Mouse (Mus musculus) limb, embryonic 11.5 days (tissue): ENCODE measurements around the gene Pde4d. TPM values are rescaled to one million over a fixed set of nuclear protein-coding genes. Genes with fewer than 3 reads are reported as not detected.

ENCODE experiments used
- ATAC-seq: fragments of 200-750 bp; cut with Nextera tagmentation; 2 replicates; pipeline ENCODE4 v1.8.0; 2017; ENCODE audit warnings: low read depth; ENCODE audit not compliant: insufficient number of reproducible peaks, low FRiP score, low TSS enrichment
- DNase-seq: peaks from one replicate; pipeline ENCODE4 v3.0.0-alpha.2; 2015; ENCODE audit warnings: low spot score
- H3K27ac ChIP-seq: fragments of 300-500 bp; sonication (generic); replicated peaks from 2 replicates; pipeline ENCODE4 v1.5.1; 2014; ENCODE audit warnings: low read depth, mild to moderate bottlenecking, low read length
- H3K27me3 ChIP-seq: fragments of 300-500 bp; sonication (generic); 2 replicates; pipeline ENCODE4 v1.6.1; 2014; ENCODE audit warnings: mild to moderate bottlenecking, low read length, mixed read lengths; ENCODE audit not compliant: control insufficient read depth, insufficient read depth
- H3K36me3 ChIP-seq: fragments of 300-500 bp; sonication (generic); 2 replicates; pipeline ENCODE4 v1.6.1; 2014; ENCODE audit warnings: mild to moderate bottlenecking, low read length, moderate library complexity, mixed read lengths; ENCODE audit not compliant: control insufficient read depth, insufficient read depth
- H3K4me1 ChIP-seq: fragments of 300-500 bp; sonication (generic); 2 replicates; pipeline ENCODE4 v1.6.1; 2014; ENCODE audit warnings: low read length, mixed read lengths; ENCODE audit not compliant: control insufficient read depth, insufficient read depth
- H3K4me2 ChIP-seq: fragments of 300-500 bp; sonication (generic); 2 replicates; pipeline ENCODE4 v1.6.1; 2014; ENCODE audit warnings: low read depth, mild to moderate bottlenecking, moderate library complexity; ENCODE audit not compliant: severe bottlenecking
- H3K4me3 ChIP-seq: fragments of 300-500 bp; sonication (generic); 2 replicates; pipeline ENCODE4 v1.5.1; 2014; ENCODE audit warnings: low read depth, low read length
- H3K9ac ChIP-seq: fragments of 300-500 bp; sonication (generic); 2 replicates; pipeline ENCODE4 v1.6.1; 2014; ENCODE audit warnings: mild to moderate bottlenecking, low read length
- H3K9me3 ChIP-seq: fragments of 300-500 bp; sonication (generic); 2 replicates; pipeline ENCODE4 v1.6.1; 2016; ENCODE audit warnings: low read length; ENCODE audit not compliant: control insufficient read depth
- WGBS: fragments of 180-500 bp; shearing (Covaris S2); extraction: QIAGEN DNeasy Blood & Tissue Kit; methylation state at CpG from one replicate; pipeline ENCODE4 v1.1.7; 2014; 5-methylcytosine and 5-hydroxymethylcytosine counted together
- polyA plus RNA-seq: library from polyadenylated mRNA; unstranded; fragments of >200 nt; fragmentation: Nextera tagmentation; extraction: Ambion mirVana; gene quantifications from 2 replicates; pipeline ENCODE4 v1.2.1, GENCODE M21; 2014

The Pde4d gene
- polyA plus RNA-seq, 1 experiment from 2014 or later: 13.3 TPM

DNA sequence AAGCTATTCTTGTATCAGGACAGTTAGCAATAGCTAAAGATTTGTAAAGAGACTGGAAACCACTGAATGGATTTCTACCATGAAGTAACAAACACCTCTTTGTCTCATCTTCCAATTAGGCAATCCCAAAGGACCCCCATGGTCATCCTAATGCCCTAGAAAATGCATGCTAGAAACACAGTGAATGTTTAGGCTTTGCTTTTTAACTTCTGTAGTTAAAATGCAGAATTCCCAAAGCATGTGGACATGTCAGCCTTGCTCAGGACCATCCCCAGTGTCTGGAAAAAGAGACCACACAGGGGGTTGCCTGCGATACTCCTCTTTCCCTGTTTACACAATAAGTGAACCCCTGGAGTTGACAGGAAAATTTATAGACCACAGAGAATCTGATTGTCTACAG, 926.9 kb downstream of the Pde4d start:
- no peak overlapping the region for H3K27ac ChIP-seq
- H3K27me3 ChIP-seq: no peaks in the 10 kb centered on the region
- no peaks in the 10 kb centered on the region for H3K9me3 ChIP-seq
- H3K9ac ChIP-seq: no peak overlapping the region
- ATAC-seq (no peak), DNase-seq (no peak)
- H3K4me1 ChIP-seq: no peaks in the 10 kb centered on the region
- no peak overlapping the region for H3K4me2 ChIP-seq
- H3K36me3 ChIP-seq: no peaks in the 10 kb centered on the region
- WGBS: 31% methylated on average over 1 of the region's 1 CpGs
- no peak overlapping the region for H3K4me3 ChIP-seq

DNA sequence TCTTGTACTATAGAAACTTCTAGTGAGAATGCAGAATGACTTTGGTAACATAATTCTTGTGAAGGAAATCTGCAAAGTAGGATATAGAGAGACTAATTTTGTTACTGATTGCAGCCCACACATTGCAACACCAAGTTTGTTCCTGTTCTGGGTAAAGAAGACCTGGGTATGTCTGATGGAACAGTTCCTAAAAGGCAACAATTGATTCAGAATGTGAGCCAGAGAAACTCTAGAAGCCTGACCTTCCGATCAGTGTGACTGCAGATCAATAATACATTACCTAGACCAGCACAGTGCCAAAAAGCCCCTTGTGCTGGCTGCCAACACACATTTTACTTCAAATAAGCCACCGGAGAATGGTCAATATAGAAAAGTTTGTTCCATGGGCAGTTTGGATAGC, 930.4 kb downstream of the Pde4d start:
- no peak overlapping the region for H3K4me2 ChIP-seq
- no peak for ATAC-seq

GRCm38 (mm10) chr13:109388626-109389220, 939.0 kb downstream of the Pde4d start:
- Histone ChIP-seq H3K4me1 (0 out of 2 replicates have a peak, but pooled peaks cover 2% of the 10 kb centered on the region), H3K27ac (no peak overlapping the region), H3K4me3 (no peak overlapping the region), H3K9me3 (no peaks in the 10 kb centered on the region), H3K4me2 (no peak overlapping the region), H3K27me3 (no peaks in the 10 kb centered on the region), H3K36me3 (no peaks in the 10 kb centered on the region), H3K9ac (no peak overlapping the region)
- ATAC-seq (no peak), DNase-seq (no peak)
- 41% methylated on average over 8 of the region's 8 CpGs for WGBS

More for the DNA sequence above, 930.4 kb downstream of the Pde4d start:
- WGBS: 93% methylated on average over 2 of the region's 2 CpGs
- no peak overlapping the region for H3K27ac ChIP-seq
- H3K9ac ChIP-seq: no peak overlapping the region
- DNase-seq: no peak
- H3K27me3 ChIP-seq: no peaks in the 10 kb centered on the region
- H3K4me3 ChIP-seq: no peak overlapping the region
- no peaks in the 10 kb centered on the region for H3K36me3 ChIP-seq
- no peaks in the 10 kb centered on the region for H3K9me3 ChIP-seq
- no peaks in the 10 kb centered on the region for H3K4me1 ChIP-seq

DNA sequence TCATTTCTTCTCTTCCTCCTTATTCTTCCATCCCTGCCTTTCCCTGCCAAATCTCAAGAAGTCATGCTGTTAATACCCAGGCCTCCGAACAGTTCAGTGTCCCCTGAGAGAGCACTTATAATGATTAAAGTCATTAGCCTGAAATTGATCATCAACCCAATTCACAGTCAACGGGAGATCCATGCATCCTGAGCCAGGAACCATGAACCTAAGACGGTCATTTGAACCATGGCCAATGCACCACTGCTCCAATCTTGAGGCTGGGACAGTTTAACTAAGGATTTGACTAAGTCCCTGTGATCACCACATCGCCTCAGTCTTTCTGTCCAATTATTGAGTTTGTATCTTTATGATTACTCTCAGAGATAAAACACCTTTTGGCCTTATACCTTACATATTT, 952.6 kb downstream of the Pde4d start:
- WGBS: 82% methylated on average over 4 of the region's 4 CpGs
- no peak overlapping the region for H3K4me2 ChIP-seq
- no peak overlapping the region for H3K4me3 ChIP-seq
- H3K4me1 ChIP-seq: no peaks in the 10 kb centered on the region
- DNase-seq (no peak), ATAC-seq (no peak)
- no peaks in the 10 kb centered on the region for H3K36me3 ChIP-seq
- no peaks in the 10 kb centered on the region for H3K9me3 ChIP-seq
- no peak overlapping the region for H3K27ac ChIP-seq
- no peaks in the 10 kb centered on the region for H3K27me3 ChIP-seq
- H3K9ac ChIP-seq: no peak overlapping the region

- H3K27me3 ChIP-seq: no peaks in the 10 kb centered on the region
- H3K4me2 ChIP-seq: no peak overlapping the region
- DNase-seq: no peak
- H3K27ac ChIP-seq: no peak overlapping the region
- H3K4me1 ChIP-seq: no peaks in the 10 kb centered on the region
- H3K9ac ChIP-seq: no peak overlapping the region
- 62% methylated on average over 2 of the region's 2 CpGs for WGBS
- H3K4me3 ChIP-seq: no peak overlapping the region
- ATAC-seq: no peak
- H3K9me3 ChIP-seq: no peaks in the 10 kb centered on the region
- no peaks in the 10 kb centered on the region for H3K36me3 ChIP-seq
Measured at GRCm38 (mm10) chr13:109402936-109403335, 953.2 kb downstream of the Pde4d start.

GRCm38 (mm10) chr13:109406341-109406740, 956.6 kb downstream of the Pde4d start:
- no peak overlapping the region for H3K4me2 ChIP-seq
- no peak for ATAC-seq
- WGBS: 91% methylated on average over 8 of the region's 8 CpGs
- DNase-seq: no peak
- H3K36me3 ChIP-seq: no peaks in the 10 kb centered on the region
- H3K4me1 ChIP-seq: no peaks in the 10 kb centered on the region
- no peaks in the 10 kb centered on the region for H3K27me3 ChIP-seq
- H3K9ac ChIP-seq: no peak overlapping the region
- H3K9me3 ChIP-seq: no peaks in the 10 kb centered on the region
- H3K27ac ChIP-seq: no peak overlapping the region
- no peak overlapping the region for H3K4me3 ChIP-seq

GRCm38 (mm10) chr13:109407371-109407770, 957.6 kb downstream of the Pde4d start:
- Histone ChIP-seq H3K36me3 (no peaks in the 10 kb centered on the region), H3K4me2 (no peak overlapping the region), H3K4me3 (no peak overlapping the region), H3K9me3 (no peaks in the 10 kb centered on the region), H3K27ac (no peak overlapping the region), H3K27me3 (no peaks in the 10 kb centered on the region), H3K9ac (no peak overlapping the region), H3K4me1 (no peaks in the 10 kb centered on the region)
- no peak for ATAC-seq
- WGBS: 73% methylated on average over 3 of the region's 3 CpGs
- DNase-seq: no peak

- DNase-seq: no peak
- no peak for ATAC-seq
- no peak overlapping the region for H3K27ac ChIP-seq
- H3K4me2 ChIP-seq: no peak overlapping the region
- WGBS: 97% methylated on average over 3 of the region's 3 CpGs
- no peaks in the 10 kb centered on the region for H3K27me3 ChIP-seq
- no peak overlapping the region for H3K9ac ChIP-seq
- H3K4me1 ChIP-seq: no peaks in the 10 kb centered on the region
- H3K9me3 ChIP-seq: no peaks in the 10 kb centered on the region
- H3K36me3 ChIP-seq: no peaks in the 10 kb centered on the region
- H3K4me3 ChIP-seq: no peak overlapping the region
Measured at GRCm38 (mm10) chr13:109420426-109420825, 970.7 kb downstream of the Pde4d start.

DNA sequence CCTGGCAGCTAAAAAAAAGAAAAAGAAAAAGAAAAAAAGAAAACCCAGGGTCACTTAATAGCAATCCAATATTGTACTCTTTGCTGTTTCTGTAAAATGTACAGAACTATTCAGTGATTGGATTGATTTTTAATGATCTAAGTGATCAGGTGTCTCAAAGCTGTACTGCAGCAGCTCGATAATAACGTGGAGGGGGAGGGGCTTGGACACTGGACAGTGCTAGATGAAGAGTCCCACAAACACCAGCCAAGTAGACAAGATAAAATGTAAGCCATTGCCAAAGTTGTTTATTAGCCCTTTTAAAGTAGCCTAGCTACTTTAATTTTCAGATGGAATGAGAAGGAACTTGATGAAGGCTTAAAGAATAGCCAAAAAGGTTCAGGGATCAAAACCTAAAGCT, 975.2 kb downstream of the Pde4d start:
- WGBS: 74% methylated on average over 2 of the region's 2 CpGs
- ATAC-seq: no peak
- Histone ChIP-seq H3K27me3 (no peaks in the 10 kb centered on the region), H3K4me1 (no peaks in the 10 kb centered on the region), H3K9ac (no peak overlapping the region), H3K9me3 (no peaks in the 10 kb centered on the region), H3K27ac (no peak overlapping the region), H3K36me3 (no peaks in the 10 kb centered on the region), H3K4me3 (no peak overlapping the region), H3K4me2 (no peak overlapping the region)
- DNase-seq: no peak
